Mouse (Mus musculus) midbrain, postnatal 0 days (tissue): ENCODE data around the gene Ankrd27. TPM values are rescaled to one million over a fixed set of nuclear protein-coding genes. Genes with fewer than 3 reads are reported as not detected.
A peak's percentile ranks its signal among the peaks of the same experiment; 100 is the strongest.

Experiments
- ATAC-seq: fragments of 200-750 bp; cut with Nextera tagmentation; 2 replicates; pipeline ENCODE4 v1.8.0; 2017; ENCODE audit warnings: moderate number of reproducible peaks, mild to moderate bottlenecking, moderate TSS enrichment, moderate library complexity; ENCODE audit not compliant: low FRiP score
- DNase-seq: peaks from one replicate; pipeline ENCODE4 v3.0.0-alpha.2; 2015; ENCODE audit warnings: low spot score
- H3K27ac ChIP-seq: fragments of 300-500 bp; sonication (generic); 2 replicates; pipeline ENCODE4 v1.5.1; 2014; ENCODE audit warnings: low read depth, mild to moderate bottlenecking, low read length, mixed read lengths
- H3K27me3 ChIP-seq: fragments of 300-500 bp; sonication (generic); 2 replicates; pipeline ENCODE4 v1.6.1; 2014; ENCODE audit warnings: low read length, control low read depth, mixed read lengths; ENCODE audit not compliant: insufficient read depth
- H3K36me3 ChIP-seq: fragments of 300-500 bp; sonication (generic); 2 replicates; pipeline ENCODE4 v1.6.1; 2014; ENCODE audit warnings: low read length, control low read depth, mixed read lengths; ENCODE audit not compliant: insufficient read depth
- H3K4me1 ChIP-seq: fragments of 300-500 bp; sonication (generic); 2 replicates; pipeline ENCODE4 v1.6.1; 2014; ENCODE audit warnings: mild to moderate bottlenecking, control low read depth, antibody characterized with exemption, low read length, mixed read lengths; ENCODE audit not compliant: insufficient read depth
- H3K4me2 ChIP-seq: fragments of 300-500 bp; sonication (generic); 2 replicates; pipeline ENCODE4 v1.6.1; 2014; ENCODE audit warnings: low read depth, mild to moderate bottlenecking, low read length, mixed read lengths; ENCODE audit not compliant: poor library complexity, severe bottlenecking
- H3K4me3 ChIP-seq: fragments of 300-500 bp; sonication (generic); 2 replicates; pipeline ENCODE4 v1.5.1; 2014; ENCODE audit warnings: low read depth, mild to moderate bottlenecking, low read length, moderate library complexity
- H3K9ac ChIP-seq: fragments of 300-500 bp; sonication (generic); replicated peaks from 2 replicates; pipeline ENCODE4 v1.6.1; 2014; ENCODE audit warnings: mild to moderate bottlenecking, low read length, moderate library complexity, mixed read lengths; ENCODE audit not compliant: poor library complexity, severe bottlenecking
- H3K9me3 ChIP-seq: fragments of 300-500 bp; sonication (generic); 2 replicates; pipeline ENCODE4 v1.6.1; 2016; ENCODE audit warnings: low read length, control low read depth
- CTCF ChIP-seq: IDR thresholded peaks from 2 replicates; pipeline ENCODE4 v1.5.1; 2016; ENCODE audit warnings: antibody characterized with exemption, mild to moderate bottlenecking
- WGBS: fragments of 180-500 bp; shearing (Covaris S2); extraction: QIAGEN DNeasy Blood & Tissue Kit; methylation state at CpG from one replicate; pipeline ENCODE4 v1.1.7; 2014; 5-methylcytosine and 5-hydroxymethylcytosine counted together
- polyA plus RNA-seq: library from polyadenylated mRNA; unstranded; fragments of >200 nt; fragmentation: Nextera tagmentation; extraction: Ambion mirVana; gene quantifications from 2 replicates; pipeline ENCODE4 v1.2.1, GENCODE M21; 2015
- total RNA-seq: library from RNA; depleted of rRNA; stranded (reverse); fragments of >200 nt; gene quantifications from 2 replicates; pipeline ENCODE4 v1.2.3, GENCODE M21; 2014

The Ankrd27 gene
- total and polyA plus RNA-seq, 2 experiments from 2014 or later = 11.9 to 17.9 TPM

GRCm38 (mm10) chr7:35585191-35586054 lies 621 bp upstream of the Ankrd27 start, which contains the start of gene Rgs9bp:
Gene Rgs9bp, minus strand, starts transcription at chr7:35585582.
- peak; percentile 62; the same call in 1 of the 2 replicates for ATAC-seq

GRCm38 (mm10) chr7:35586906-35587445 lies 932 bp downstream of the Ankrd27 start:
- Histone ChIP-seq H3K9me3 (no peaks in the 10 kb centered on the region), H3K4me1 (peaks cover 8% of the 10 kb centered on the region), H3K27me3 (peaks cover 25% of the 10 kb centered on the region), H3K36me3 (no peaks in the 10 kb centered on the region), H3K4me2 (peak overlapping the region; percentile 77), H3K27ac (no peak overlapping the region), H3K4me3 (peak overlapping the region; percentile 87), H3K9ac (peak overlapping the region; percentile 67; the same call in 1 of the 2 replicates)
- ATAC-seq (no peak), DNase-seq (no peak)
- 24% methylated on average over 15 of the region's 15 CpGs for WGBS
- no peak for TF ChIP-seq CTCF

More at GRCm38 (mm10) chr7:35585191-35586054, 621 bp upstream of the Ankrd27 start, which contains the start of gene Rgs9bp:
- Histone ChIP-seq H3K4me2 (peak within 1 kb of the TSS; percentile 77), H3K9ac (peak within 1 kb of the TSS; percentile 67), H3K9me3 (no peaks in the 10 kb centered on the region), H3K27ac (no peak within 1 kb of the TSS), H3K4me3 (peak within 1 kb of the TSS; percentile 87), H3K4me1 (peaks cover 8% of the 10 kb centered on the region), H3K36me3 (no peaks in the 10 kb centered on the region), H3K27me3 (peaks cover 30% of the 10 kb centered on the region)
- no peak for TF ChIP-seq CTCF
- WGBS = under 1% methylated on average over 45 of the region's 45 CpGs
- DNase-seq = no peak

GRCm38 (mm10) chr7:35587728-35588127 lies 1.7 kb downstream of the Ankrd27 start:
- DNase-seq = no peak
- WGBS = 75% methylated on average over 5 of the region's 5 CpGs
- ATAC-seq = no peak
- H3K4me3 ChIP-seq = no peak overlapping the region
- no peak for TF ChIP-seq CTCF
- H3K27me3 ChIP-seq = peaks cover 23% of the 10 kb centered on the region
- no peaks in the 10 kb centered on the region for H3K9me3 ChIP-seq
- no peak overlapping the region for H3K9ac ChIP-seq
- 0 out of 2 replicates have a peak, but pooled peaks cover 6% of the 10 kb centered on the region for H3K36me3 ChIP-seq
- H3K4me1 ChIP-seq = peaks cover 8% of the 10 kb centered on the region
- no peak overlapping the region for H3K27ac ChIP-seq
- H3K4me2 ChIP-seq = no peak overlapping the region

DNA sequence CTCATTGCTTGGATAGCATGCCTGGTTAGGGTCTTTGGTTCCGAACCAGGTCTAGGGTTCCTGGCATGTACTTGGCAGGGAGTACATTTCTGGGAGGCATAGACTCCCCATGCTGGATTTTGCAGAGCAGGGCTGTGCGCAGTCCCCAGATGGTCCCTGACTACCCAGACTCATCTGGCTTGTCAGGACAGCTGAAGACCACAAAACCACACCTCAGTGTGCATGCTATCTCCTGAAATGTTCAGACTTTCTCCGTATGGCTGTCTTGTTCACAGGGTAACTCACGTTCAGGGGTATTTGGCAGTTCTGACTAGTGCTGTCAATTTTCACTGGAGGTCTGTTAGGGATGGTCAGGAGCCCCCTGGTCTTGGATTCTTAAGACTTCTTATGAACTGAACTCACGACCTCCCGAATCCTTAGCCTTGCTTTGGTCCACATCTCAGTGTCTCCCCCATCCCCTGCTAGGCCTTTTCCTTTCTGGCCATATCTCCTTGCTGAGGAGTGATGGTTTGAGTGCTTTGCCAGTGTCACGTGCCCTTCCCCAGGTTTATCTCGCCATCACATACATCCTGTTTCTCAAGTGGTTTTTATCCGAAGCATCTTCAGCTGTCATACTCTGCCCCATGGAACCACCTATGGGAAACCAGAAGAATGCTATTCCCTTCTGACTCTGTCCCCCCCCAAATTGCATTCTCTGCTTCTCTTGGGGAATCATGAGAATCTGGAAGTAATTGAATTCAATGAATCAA lies 2.8 kb downstream of the Ankrd27 start:
- no peak overlapping the region for H3K9ac ChIP-seq
- no peak overlapping the region for H3K4me2 ChIP-seq
- H3K9me3 ChIP-seq = no peaks in the 10 kb centered on the region
- H3K27ac ChIP-seq = no peak overlapping the region
- DNase-seq (no peak), ATAC-seq (no peak)
- H3K27me3 ChIP-seq = peaks cover 12% of the 10 kb centered on the region
- TF ChIP-seq CTCF = no peak
- 92% methylated on average over 9 of the region's 9 CpGs for WGBS
- peaks cover 8% of the 10 kb centered on the region for H3K4me1 ChIP-seq
- peaks cover 16% of the 10 kb centered on the region for H3K36me3 ChIP-seq
- no peak overlapping the region for H3K4me3 ChIP-seq

DNA sequence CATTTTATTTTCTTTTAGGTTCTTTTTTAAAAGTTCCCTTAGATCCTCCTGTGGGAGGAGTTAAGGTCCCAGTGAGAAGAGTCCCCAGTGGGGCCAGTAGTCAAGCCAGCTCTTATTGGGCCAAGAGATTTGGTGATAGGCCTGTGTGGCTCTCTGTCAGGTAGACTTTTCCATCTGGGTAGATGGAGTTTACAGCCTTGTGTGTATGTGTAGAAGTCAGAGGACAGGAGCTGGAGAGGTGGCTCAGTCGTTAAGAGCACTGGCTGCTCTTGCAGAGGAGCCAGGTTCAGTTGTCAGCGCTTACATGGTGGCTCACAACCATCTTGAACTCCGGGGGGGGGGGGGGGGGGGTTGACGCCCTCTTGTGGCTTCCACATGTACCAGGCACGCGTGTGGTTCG lies 3.4 kb downstream of the Ankrd27 start:
- no peak overlapping the region for H3K4me3 ChIP-seq
- H3K27ac ChIP-seq = no peak overlapping the region
- no peak overlapping the region for H3K4me2 ChIP-seq
- WGBS = 87% methylated on average over 7 of the region's 7 CpGs
- H3K9me3 ChIP-seq = no peaks in the 10 kb centered on the region
- H3K36me3 ChIP-seq = peaks cover 18% of the 10 kb centered on the region
- no peak overlapping the region for H3K9ac ChIP-seq
- DNase-seq (no peak), ATAC-seq (no peak)
- TF ChIP-seq CTCF = no peak
- peaks cover 6% of the 10 kb centered on the region; the same call in 1 of the 2 replicates for H3K27me3 ChIP-seq
- H3K4me1 ChIP-seq = peaks cover 8% of the 10 kb centered on the region
